Mouse (Mus musculus) ES-E14 (cell line): ENCODE results near the gene Mphosph9.

Experiments used
- CHD2 ChIP-seq: IDR thresholded peaks from 2 replicates; pipeline ENCODE4 v1.6.1; 2014; ENCODE audit warnings: mild to moderate bottlenecking, low read depth, low read length, inconsistent platforms
- HCFC1 ChIP-seq: IDR thresholded peaks from 2 replicates; pipeline ENCODE4 v1.6.1; 2012; ENCODE audit warnings: low read length, inconsistent platforms, borderline replicate concordance; ENCODE audit not compliant: insufficient read depth
- MAFK ChIP-seq: IDR thresholded peaks from 2 replicates; pipeline ENCODE4 v1.6.1; 2014; ENCODE audit warnings: mild to moderate bottlenecking, low read depth, low read length, inconsistent platforms; ENCODE audit not compliant: insufficient read depth
- ZC3H11A ChIP-seq: IDR thresholded peaks from 2 replicates; pipeline ENCODE4 v1.6.1; 2012; ENCODE audit warnings: low read depth, mild to moderate bottlenecking, inconsistent platforms, low read length, borderline replicate concordance
- ZNF384 ChIP-seq: IDR thresholded peaks from 2 replicates; pipeline ENCODE4 v1.6.1; 2012; ENCODE audit warnings: low read depth, low read length, inconsistent platforms

DNA sequence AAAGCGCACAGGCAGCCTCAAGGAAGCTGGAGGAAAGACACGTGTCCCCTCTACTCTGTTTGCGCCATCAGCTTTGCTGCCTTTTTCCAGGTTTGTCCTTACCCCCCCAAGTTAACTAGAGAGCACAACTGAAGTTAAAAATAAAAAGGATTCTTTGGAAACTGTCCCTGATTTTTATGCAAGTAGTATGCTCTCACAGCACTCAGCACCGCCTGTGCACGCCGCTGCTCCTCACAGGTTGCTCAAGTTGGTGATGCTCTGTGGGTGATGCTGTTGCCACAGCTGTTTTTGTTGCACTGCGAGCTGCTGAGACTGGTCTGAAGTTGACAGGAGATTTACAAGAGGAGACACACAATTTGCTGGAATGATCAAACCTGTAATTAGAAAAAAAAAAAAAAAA is 46.5 kb upstream of the Mphosph9 start:
- TF ChIP-seq CHD2 (no peak), ZNF384 (no peak), MAFK (no peak), ZC3H11A (no peak), HCFC1 (no peak)
